Mouse (Mus musculus) megakaryocyte, embryonic 14.5 days (primary cell): ENCODE data around the gene Loxl3. TPM values are rescaled to one million over a fixed set of nuclear protein-coding genes. Genes with fewer than 3 reads are reported as not detected.
A peak's percentile ranks its signal among the peaks of the same experiment; 100 is the strongest.

Experiments used
- H3K27me3 ChIP-seq: replicated peaks from 2 replicates; pipeline ENCODE3; 2012; ENCODE audit warnings: inconsistent platforms
- H3K36me3 ChIP-seq: replicated peaks from 2 replicates; pipeline ENCODE3; 2012; ENCODE audit warnings: low read length, inconsistent platforms, mixed read lengths
- H3K4me1 ChIP-seq: 2 replicates; pipeline ENCODE4 v1.6.1; 2012; ENCODE audit warnings: inconsistent platforms
- H3K4me3 ChIP-seq: replicated peaks from 2 replicates; pipeline ENCODE3; 2012; ENCODE audit warnings: moderate library complexity, mild to moderate bottlenecking, inconsistent platforms
- H3K9me3 ChIP-seq: 2 replicates; pipeline ENCODE4 v1.6.1; 2012; ENCODE audit warnings: inconsistent platforms
- FLI1 ChIP-seq: IDR thresholded peaks from 2 replicates; pipeline ENCODE4 v1.6.1; 2012; ENCODE audit warnings: low read length, inconsistent platforms, mixed read lengths
- GATA1 ChIP-seq: IDR thresholded peaks from 3 replicates; pipeline ENCODE4 v1.6.1; 2012; ENCODE audit warnings: mixed read lengths, low read length, inconsistent platforms, borderline replicate concordance
- polyA plus RNA-seq: library from polyadenylated mRNA; stranded (reverse); fragments of >175 nt; gene quantifications from 2 replicates; pipeline ENCODE4 v1.2.3, GENCODE M21; 2012; ENCODE audit warnings: low replicate concordance; ENCODE audit not compliant: insufficient read depth

The Loxl3 gene
- polyA plus RNA-seq, 1 experiment, result 4.2 TPM

DNA sequence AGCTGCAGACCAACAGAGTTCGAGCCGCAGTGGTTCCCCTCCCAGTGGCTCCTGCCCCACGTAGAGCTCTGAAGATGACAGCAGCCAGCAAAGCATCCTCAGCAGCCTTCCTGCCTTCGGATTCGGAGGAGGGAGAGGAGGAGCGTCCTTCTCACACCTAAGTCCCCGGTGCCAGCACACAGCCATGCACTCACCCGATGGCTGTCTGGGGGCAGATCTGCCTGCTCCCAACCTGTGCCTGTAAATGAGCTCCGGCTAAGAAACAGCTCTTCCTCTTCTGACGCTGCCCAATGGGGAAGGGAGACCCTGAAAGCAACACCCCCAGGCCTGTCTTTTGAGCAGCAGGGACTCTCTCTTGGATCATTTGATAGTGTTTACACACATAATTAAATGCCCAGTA is 4.2 kb upstream of the Loxl3 start:
- peak overlapping the region; percentile 50 for H3K4me3 ChIP-seq
- no peak for TF ChIP-seq FLI1
- no peak for TF ChIP-seq GATA1
- H3K9me3 ChIP-seq, result no peaks in the 10 kb centered on the region
- H3K27me3 ChIP-seq, result no peaks in the 10 kb centered on the region
- peaks cover 89% of the 10 kb centered on the region for H3K4me1 ChIP-seq
- H3K36me3 ChIP-seq, result peaks cover 46% of the 10 kb centered on the region

DNA sequence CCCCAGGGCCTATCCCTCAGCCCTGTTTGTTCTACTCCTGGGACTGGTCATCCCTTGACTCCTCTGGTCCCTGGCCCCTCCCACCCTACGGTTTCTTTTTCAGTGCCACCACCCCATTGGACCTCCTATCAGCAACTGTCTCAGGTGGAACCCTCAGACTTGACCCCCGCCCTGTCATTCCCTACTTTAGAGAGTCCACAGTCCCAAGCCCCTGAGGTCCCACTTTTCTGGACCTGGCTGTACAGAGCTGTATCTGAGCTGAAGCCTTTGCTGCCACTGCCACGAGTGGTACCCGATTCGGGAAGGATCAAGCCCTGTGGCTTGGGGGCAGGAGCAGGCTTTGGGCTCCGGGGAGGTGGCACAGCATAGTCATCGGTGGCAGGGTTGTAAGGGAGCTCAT is 2.9 kb upstream of the Loxl3 start:
- Histone ChIP-seq H3K4me1 (peaks cover 91% of the 10 kb centered on the region), H3K9me3 (no peaks in the 10 kb centered on the region), H3K36me3 (peaks cover 53% of the 10 kb centered on the region), H3K4me3 (peak overlapping the region; percentile 92), H3K27me3 (no peaks in the 10 kb centered on the region)
- no peak for TF ChIP-seq FLI1
- TF ChIP-seq GATA1, result no peak

GRCm38 (mm10) chr6:83031921-83032590 is 1.9 kb upstream of the Loxl3 start:
- peaks cover 89% of the 10 kb centered on the region for H3K4me1 ChIP-seq

GRCm38 (mm10) chr6:83032769-83033191 is 1.2 kb upstream of the Loxl3 start:
- Histone ChIP-seq H3K4me3 (peak overlapping the region; percentile 92), H3K27me3 (no peaks in the 10 kb centered on the region), H3K9me3 (no peaks in the 10 kb centered on the region), H3K4me1 (peaks cover 88% of the 10 kb centered on the region), H3K36me3 (peaks cover 58% of the 10 kb centered on the region)
- TF ChIP-seq FLI1 (no peak), GATA1 (no peak)

More at GRCm38 (mm10) chr6:83031921-83032590, 1.9 kb upstream of the Loxl3 start:
- Histone ChIP-seq H3K9me3 (no peaks in the 10 kb centered on the region), H3K27me3 (no peaks in the 10 kb centered on the region), H3K4me3 (peak overlapping the region; percentile 92), H3K36me3 (peaks cover 53% of the 10 kb centered on the region)
- TF ChIP-seq FLI1, result no peak
- no peak for TF ChIP-seq GATA1

- Histone ChIP-seq H3K27me3 (no peaks in the 10 kb centered on the region), H3K9me3 (no peaks in the 10 kb centered on the region), H3K4me1 (peaks cover 86% of the 10 kb centered on the region), H3K4me3 (peak overlapping the region; percentile 92), H3K36me3 (peaks cover 53% of the 10 kb centered on the region)
- TF ChIP-seq GATA1 (no peak), FLI1 (no peak)
Measured at GRCm38 (mm10) chr6:83034463-83035055, 586 bp downstream of the Loxl3 start.

DNA sequence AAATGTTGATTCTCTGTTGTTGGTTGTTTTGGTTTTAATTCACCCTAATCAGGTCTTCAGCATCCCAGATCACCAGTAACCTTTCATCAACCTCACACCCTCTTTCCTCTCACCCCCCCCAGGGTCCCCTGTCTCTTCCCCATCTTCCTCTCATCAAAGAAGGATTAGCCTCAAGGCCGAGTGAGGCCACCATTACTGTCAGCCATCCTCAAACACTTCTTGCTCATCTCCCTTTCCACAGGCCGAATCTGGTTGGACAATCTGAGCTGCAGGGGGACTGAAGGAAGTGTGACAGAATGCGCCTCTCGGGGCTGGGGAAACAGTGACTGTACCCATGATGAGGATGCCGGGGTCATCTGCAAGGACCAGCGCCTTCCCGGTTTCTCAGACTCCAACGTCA is 3.2 kb downstream of the Loxl3 start:
- TF ChIP-seq FLI1, result no peak
- TF ChIP-seq GATA1, result no peak
- Histone ChIP-seq H3K4me1 (peaks cover 83% of the 10 kb centered on the region), H3K36me3 (peaks cover 41% of the 10 kb centered on the region), H3K27me3 (no peaks in the 10 kb centered on the region), H3K9me3 (no peaks in the 10 kb centered on the region), H3K4me3 (no peak overlapping the region)

- no peaks in the 10 kb centered on the region for H3K27me3 ChIP-seq
Measured at GRCm38 (mm10) chr6:83038496-83039012, 4.6 kb downstream of the Loxl3 start.

GRCm38 (mm10) chr6:83040601-83041000 is 6.6 kb downstream of the Loxl3 start:
- Histone ChIP-seq H3K4me3 (peak overlapping the region; percentile 71), H3K4me1 (peaks cover 80% of the 10 kb centered on the region)
- no peak for TF ChIP-seq GATA1
- no peak for TF ChIP-seq FLI1

More at GRCm38 (mm10) chr6:83038496-83039012, 4.6 kb downstream of the Loxl3 start:
- H3K4me1 ChIP-seq, result peaks cover 87% of the 10 kb centered on the region
- no peaks in the 10 kb centered on the region for H3K9me3 ChIP-seq
- TF ChIP-seq FLI1, result no peak
- no peak for TF ChIP-seq GATA1
- H3K4me3 ChIP-seq, result peak overlapping the region; percentile 66
- H3K36me3 ChIP-seq, result peaks cover 44% of the 10 kb centered on the region

GRCm38 (mm10) chr6:83043561-83043960 is 9.6 kb downstream of the Loxl3 start:
- TF ChIP-seq FLI1 (no peak), GATA1 (no peak)
- Histone ChIP-seq H3K27me3 (no peaks in the 10 kb centered on the region), H3K9me3 (no peaks in the 10 kb centered on the region), H3K4me1 (peaks cover 78% of the 10 kb centered on the region), H3K36me3 (peaks cover 41% of the 10 kb centered on the region), H3K4me3 (no peak overlapping the region)

More at GRCm38 (mm10) chr6:83040601-83041000, 6.6 kb downstream of the Loxl3 start:
- no peaks in the 10 kb centered on the region for H3K9me3 ChIP-seq
- H3K36me3 ChIP-seq, result peaks cover 54% of the 10 kb centered on the region
- H3K27me3 ChIP-seq, result no peaks in the 10 kb centered on the region

GRCm38 (mm10) chr6:83043993-83044392 is 10.0 kb downstream of the Loxl3 start:
- Histone ChIP-seq H3K4me3 (no peak overlapping the region), H3K4me1 (peaks cover 78% of the 10 kb centered on the region), H3K36me3 (peaks cover 45% of the 10 kb centered on the region), H3K9me3 (no peaks in the 10 kb centered on the region), H3K27me3 (no peaks in the 10 kb centered on the region)
- no peak for TF ChIP-seq FLI1
- TF ChIP-seq GATA1, result no peak
